Mouse (Mus musculus) hindbrain, embryonic 11.5 days (tissue): Measurements from ENCODE around the gene Fam167b. TPM values are rescaled to one million over a fixed set of nuclear protein-coding genes. Genes with fewer than 3 reads are reported as not detected.

Experiments used
- ATAC-seq: fragments of 200-750 bp; cut with Nextera tagmentation; 2 replicates; pipeline ENCODE4 v1.8.0; 2017; ENCODE audit warnings: mild to moderate bottlenecking, moderate TSS enrichment, moderate library complexity; ENCODE audit not compliant: low FRiP score
- DNase-seq: peaks from one replicate; pipeline ENCODE4 v3.0.0-alpha.2; 2015; ENCODE audit warnings: low spot score
- H3K27ac ChIP-seq: fragments of 300-500 bp; sonication (generic); 2 replicates; pipeline ENCODE4 v1.5.1; 2014; ENCODE audit warnings: mild to moderate bottlenecking, low read depth, low read length
- H3K27me3 ChIP-seq: fragments of 300-500 bp; sonication (generic); 2 replicates; pipeline ENCODE4 v1.6.1; 2014; ENCODE audit warnings: mild to moderate bottlenecking, low read length, moderate library complexity, mixed read lengths; ENCODE audit not compliant: control insufficient read depth, insufficient read depth
- H3K36me3 ChIP-seq: fragments of 300-500 bp; sonication (generic); 2 replicates; pipeline ENCODE4 v1.6.1; 2014; ENCODE audit warnings: mild to moderate bottlenecking, low read length, moderate library complexity, mixed read lengths; ENCODE audit not compliant: control insufficient read depth, insufficient read depth
- H3K4me1 ChIP-seq: fragments of 300-500 bp; sonication (generic); replicated peaks from 2 replicates; pipeline ENCODE4 v1.6.1; 2014; ENCODE audit warnings: low read length, mixed read lengths; ENCODE audit not compliant: control insufficient read depth, insufficient read depth
- H3K4me2 ChIP-seq: fragments of 300-500 bp; sonication (generic); replicated peaks from 2 replicates; pipeline ENCODE4 v1.6.1; 2014; ENCODE audit warnings: mild to moderate bottlenecking, low read depth, low read length
- H3K4me3 ChIP-seq: fragments of 300-500 bp; sonication (generic); 2 replicates; pipeline ENCODE4 v1.5.1; 2014; ENCODE audit warnings: low read depth, low read length
- H3K9ac ChIP-seq: fragments of 300-500 bp; sonication (generic); 2 replicates; pipeline ENCODE4 v1.6.1; 2014; ENCODE audit warnings: low read depth, low read length
- H3K9me3 ChIP-seq: fragments of 300-500 bp; sonication (generic); 2 replicates; pipeline ENCODE4 v1.6.1; 2016; ENCODE audit warnings: low read length; ENCODE audit not compliant: control insufficient read depth
- WGBS: fragments of 180-500 bp; shearing (Covaris S2); extraction: QIAGEN DNeasy Blood & Tissue Kit; methylation state at CpG from one replicate; pipeline ENCODE4 v1.1.7; 2014; 5-methylcytosine and 5-hydroxymethylcytosine counted together
- polyA plus RNA-seq: library from polyadenylated mRNA; unstranded; fragments of >200 nt; fragmentation: Nextera tagmentation; extraction: Ambion mirVana; gene quantifications from 2 replicates; pipeline ENCODE4 v1.2.1, GENCODE M21; 2014

The Fam167b gene
- 1.0 and 1.6 TPM in 2 replicates for polyA plus RNA-seq

GRCm38 (mm10) chr4:129578466-129578865 lies at the start of gene Fam167b:
Gene Fam167b, minus strand, starts transcription at chr4:129578549.
- WGBS, result 91% methylated on average over 5 of the region's 5 CpGs
- no peak within 1 kb of the TSS for H3K27ac ChIP-seq
- no peak within 1 kb of the TSS for H3K4me2 ChIP-seq
- no peak for ATAC-seq
- no peak within 1 kb of the TSS for H3K9ac ChIP-seq
- H3K4me1 ChIP-seq, result 0 out of 2 replicates have a peak, but pooled peaks cover 2% of the 10 kb centered on the region
- H3K27me3 ChIP-seq, result no peaks in the 10 kb centered on the region
- H3K36me3 ChIP-seq, result no peaks in the 10 kb centered on the region
- no peak for DNase-seq
- no peaks in the 10 kb centered on the region for H3K9me3 ChIP-seq
- no peak within 1 kb of the TSS for H3K4me3 ChIP-seq

- H3K36me3 ChIP-seq, result peaks cover 22% of the 10 kb centered on the region
- no peak overlapping the region for H3K27ac ChIP-seq
- no peak overlapping the region for H3K4me2 ChIP-seq
- DNase-seq (no peak), ATAC-seq (no peak)
- WGBS, result 77% methylated on average over 6 of the region's 6 CpGs
- peaks cover 12% of the 10 kb centered on the region for H3K4me1 ChIP-seq
- H3K9me3 ChIP-seq, result no peaks in the 10 kb centered on the region
- H3K9ac ChIP-seq, result no peak overlapping the region
- H3K4me3 ChIP-seq, result no peak overlapping the region
- no peaks in the 10 kb centered on the region for H3K27me3 ChIP-seq
These were observed 47.7 kb upstream of the Fam167b start for GRCm38 (mm10) chr4:129626035-129626434.

- H3K9me3 ChIP-seq, result no peaks in the 10 kb centered on the region
- H3K4me2 ChIP-seq, result 0 out of 2 replicates have a peak overlapping the region, but pooled peaks have one; percentile 71
- H3K27ac ChIP-seq, result no peak overlapping the region
- H3K27me3 ChIP-seq, result no peaks in the 10 kb centered on the region
- DNase-seq, result no peak
- peaks cover 12% of the 10 kb centered on the region for H3K4me1 ChIP-seq
- no peak for ATAC-seq
- WGBS, result 33% methylated on average over 4 of the region's 4 CpGs
- no peak overlapping the region for H3K9ac ChIP-seq
- peaks cover 17% of the 10 kb centered on the region for H3K36me3 ChIP-seq
- H3K4me3 ChIP-seq, result no peak overlapping the region
These were observed 47.1 kb upstream of the Fam167b start for GRCm38 (mm10) chr4:129625496-129625895.

- 2% methylated on average over 6 of the region's 6 CpGs for WGBS
- H3K36me3 ChIP-seq, result peaks cover 16% of the 10 kb centered on the region
- ATAC-seq, result peak; percentile 6; the same call in 1 of the 2 replicates
- H3K4me2 ChIP-seq, result peak overlapping the region; percentile 71
- H3K4me1 ChIP-seq, result peaks cover 12% of the 10 kb centered on the region
- peak overlapping the region; percentile 58; the same call in 1 of the 2 replicates for H3K4me3 ChIP-seq
- no peaks in the 10 kb centered on the region for H3K27me3 ChIP-seq
- H3K9me3 ChIP-seq, result no peaks in the 10 kb centered on the region
- DNase-seq, result peak; percentile 79
- peak overlapping the region; percentile 82 for H3K27ac ChIP-seq
- H3K9ac ChIP-seq, result peak overlapping the region; percentile 16
These were observed 46.7 kb upstream of the Fam167b start for GRCm38 (mm10) chr4:129625029-129625370.

- peaks cover 14% of the 10 kb centered on the region for H3K36me3 ChIP-seq
- DNase-seq (peak; percentile 76), ATAC-seq (peak; percentile 87)
- H3K4me2 ChIP-seq, result peak overlapping the region; percentile 71
- H3K4me3 ChIP-seq, result peak overlapping the region; percentile 58
- peaks cover 12% of the 10 kb centered on the region for H3K4me1 ChIP-seq
- H3K9ac ChIP-seq, result peak overlapping the region; percentile 66
- H3K27me3 ChIP-seq, result no peaks in the 10 kb centered on the region
- H3K9me3 ChIP-seq, result no peaks in the 10 kb centered on the region
- H3K27ac ChIP-seq, result peak overlapping the region; percentile 82
- 1% methylated on average over 18 of the region's 18 CpGs for WGBS
These were observed 46.1 kb upstream of the Fam167b start for GRCm38 (mm10) chr4:129624281-129625028.

GRCm38 (mm10) chr4:129623681-129624091 lies 45.3 kb upstream of the Fam167b start, which contains the start of gene Ccdc28b:
Gene Ccdc28b, minus strand, starts transcription at chr4:129623947.
- ATAC-seq (peak; percentile 56), DNase-seq (peak; percentile 66)
- Histone ChIP-seq H3K4me2 (peak within 1 kb of the TSS; percentile 71), H3K27ac (peak within 1 kb of the TSS; percentile 82), H3K4me1 (peaks cover 12% of the 10 kb centered on the region), H3K27me3 (no peaks in the 10 kb centered on the region), H3K4me3 (peak within 1 kb of the TSS; percentile 58), H3K36me3 (peaks cover 7% of the 10 kb centered on the region), H3K9ac (peak within 1 kb of the TSS; percentile 66), H3K9me3 (no peaks in the 10 kb centered on the region)
- WGBS, result under 1% methylated on average over 10 of the region's 10 CpGs

GRCm38 (mm10) chr4:129622803-129623535 lies 44.6 kb upstream of the Fam167b start:
- no peak for ATAC-seq
- WGBS, result 25% methylated on average over 8 of the region's 8 CpGs

GRCm38 (mm10) chr4:129622120-129622802 lies 43.9 kb upstream of the Fam167b start:
- 0 out of 2 replicates have a peak, but pooled peaks cover 3% of the 10 kb centered on the region for H3K36me3 ChIP-seq
- H3K27ac ChIP-seq, result no peak overlapping the region
- no peak for ATAC-seq
- peaks cover 14% of the 10 kb centered on the region for H3K4me1 ChIP-seq
- DNase-seq, result no peak
- H3K27me3 ChIP-seq, result no peaks in the 10 kb centered on the region
- no peak overlapping the region for H3K4me3 ChIP-seq
- no peaks in the 10 kb centered on the region for H3K9me3 ChIP-seq
- H3K9ac ChIP-seq, result peak overlapping the region; percentile 66
- H3K4me2 ChIP-seq, result peak overlapping the region; percentile 71; the same call in 1 of the 2 replicates
- WGBS, result 81% methylated on average over 11 of the region's 11 CpGs

More at GRCm38 (mm10) chr4:129622803-129623535, 44.6 kb upstream of the Fam167b start:
- peak overlapping the region; percentile 66 for H3K9ac ChIP-seq
- peak overlapping the region; percentile 71 for H3K4me2 ChIP-seq
- H3K36me3 ChIP-seq, result 0 out of 2 replicates have a peak, but pooled peaks cover 3% of the 10 kb centered on the region
- H3K27ac ChIP-seq, result peak overlapping the region; percentile 82; the same call in 1 of the 2 replicates
- no peak for DNase-seq
- peak overlapping the region; percentile 58 for H3K4me3 ChIP-seq
- peaks cover 14% of the 10 kb centered on the region for H3K4me1 ChIP-seq
- no peaks in the 10 kb centered on the region for H3K27me3 ChIP-seq
- H3K9me3 ChIP-seq, result no peaks in the 10 kb centered on the region
